Mouse (Mus musculus): ENCODE results near the gene Gm42421. TPM values are rescaled to one million over a fixed set of nuclear protein-coding genes. Genes with fewer than 3 reads are reported as not detected.
A peak's percentile ranks its signal among the peaks of the same experiment; 100 is the strongest.

Gene Gm42421
- 0.28 TPM in 1 of 2 replicates, not detected in the other for polyA plus RNA-seq (2015; fragmentation: Nextera tagmentation; extraction: Ambion mirVana)

- no peak within 1 kb of the TSS for H3K4me3 ChIP-seq (ENCODE audit: low read depth, low read length)
- no peaks in the 10 kb centered on the region for H3K4me1 ChIP-seq (replicated peaks; ENCODE audit: control insufficient read depth, insufficient read depth)
- no peak within 1 kb of the TSS for H3K4me2 ChIP-seq (replicated peaks; ENCODE audit: low read depth)
- no peaks in the 10 kb centered on the region for H3K27me3 ChIP-seq (ENCODE audit: control insufficient read depth, insufficient read depth, low read length)
- ATAC-seq (ENCODE audit: low FRiP score, low TSS enrichment) (no peak), DNase-seq (ENCODE audit: low spot score) (no peak)
- H3K36me3 ChIP-seq (ENCODE audit: control insufficient read depth, insufficient read depth, low read length): peaks cover 8% of the 10 kb centered on the region
- WGBS: 87% methylated on average over 8 of the region's 8 CpGs
- no peak within 1 kb of the TSS for H3K9ac ChIP-seq (ENCODE audit: low read length)
- TF ChIP-seq EP300 (optimal IDR thresholded peaks at IDR 0.05) (no peak), CTCF (IDR thresholded peaks at IDR 0.05; ENCODE audit: low read depth) (no peak)
- no peak within 1 kb of the TSS for H3K27ac ChIP-seq (replicated peaks)
- H3K9me3 ChIP-seq (ENCODE audit: control insufficient read depth, low read length): no peaks in the 10 kb centered on the region
Measured at GRCm38 (mm10) chr5:143927875-143928274, at the start of gene Gm42421. TSS of gene Gm42421 (plus strand) at chr5:143928175.

DNA sequence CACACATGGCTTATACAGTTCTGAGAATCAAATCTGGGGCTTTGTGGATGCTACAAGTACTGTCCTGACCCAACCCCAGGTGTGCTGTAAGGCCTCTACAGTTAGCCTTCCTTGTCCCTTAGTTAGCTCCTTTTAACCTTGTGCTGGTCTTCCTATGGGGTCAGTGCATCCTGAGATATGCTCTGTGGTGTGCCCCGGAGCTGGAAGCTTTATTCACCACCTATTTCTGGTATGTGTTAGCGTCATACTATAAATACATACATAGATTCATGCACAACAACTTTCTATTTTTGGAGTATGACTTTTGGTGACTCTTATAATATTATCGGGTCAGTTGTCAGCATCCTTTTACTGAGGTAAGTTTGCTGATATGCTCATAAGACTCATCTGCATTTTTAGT lies 42.7 kb upstream of the Gm42421 start:
- Histone ChIP-seq H3K36me3 (ENCODE audit: control insufficient read depth, insufficient read depth, low read length) (peaks cover 29% of the 10 kb centered on the region), H3K4me2 (replicated peaks; ENCODE audit: low read depth) (no peak overlapping the region), H3K4me1 (replicated peaks; ENCODE audit: control insufficient read depth, insufficient read depth) (no peaks in the 10 kb centered on the region), H3K27ac (replicated peaks) (no peak overlapping the region), H3K9me3 (ENCODE audit: control insufficient read depth, low read length) (no peaks in the 10 kb centered on the region), H3K9ac (ENCODE audit: low read length) (no peak overlapping the region), H3K4me3 (ENCODE audit: low read depth, low read length) (no peak overlapping the region), H3K27me3 (ENCODE audit: control insufficient read depth, insufficient read depth, low read length) (no peaks in the 10 kb centered on the region)
- no peak for ATAC-seq (ENCODE audit: low FRiP score, low TSS enrichment)
- no peak for DNase-seq (ENCODE audit: low spot score)
- TF ChIP-seq EP300 (optimal IDR thresholded peaks at IDR 0.05): no peak
- no peak for TF ChIP-seq CTCF (IDR thresholded peaks at IDR 0.05; ENCODE audit: low read depth)
- WGBS: 94% methylated on average over 3 of the region's 3 CpGs

DNA sequence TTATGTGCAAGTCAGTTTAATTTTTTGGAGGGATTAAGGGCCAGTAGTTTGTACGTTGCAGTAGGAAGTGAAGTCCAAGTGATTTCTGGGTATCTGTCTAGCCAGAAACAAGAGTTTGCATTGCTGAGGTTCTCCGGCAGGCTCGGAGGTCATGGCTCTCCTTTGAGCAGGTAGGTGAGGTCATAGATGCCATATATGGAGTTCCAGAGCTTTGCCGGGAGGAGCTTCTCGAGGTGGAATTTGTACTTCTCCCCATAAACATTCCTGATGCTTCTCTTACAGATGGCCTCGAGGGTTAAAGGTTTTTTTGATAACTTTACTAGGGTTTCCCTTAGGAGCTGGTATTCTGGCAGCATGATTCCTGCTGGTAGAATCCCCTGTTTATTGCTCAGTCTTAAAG lies 37.2 kb upstream of the Gm42421 start:
- H3K27me3 ChIP-seq (ENCODE audit: control insufficient read depth, insufficient read depth, low read length): no peaks in the 10 kb centered on the region
- no peak for ATAC-seq (ENCODE audit: low FRiP score, low TSS enrichment)
- no peak overlapping the region for H3K27ac ChIP-seq (replicated peaks)
- no peaks in the 10 kb centered on the region for H3K4me1 ChIP-seq (replicated peaks; ENCODE audit: control insufficient read depth, insufficient read depth)
- no peak overlapping the region for H3K4me2 ChIP-seq (replicated peaks; ENCODE audit: low read depth)
- TF ChIP-seq EP300 (optimal IDR thresholded peaks at IDR 0.05): no peak
- no peak for TF ChIP-seq CTCF (IDR thresholded peaks at IDR 0.05; ENCODE audit: low read depth)
- 68% methylated on average over 6 of the region's 6 CpGs for WGBS
- H3K4me3 ChIP-seq (ENCODE audit: low read depth, low read length): no peak overlapping the region
- H3K9ac ChIP-seq (ENCODE audit: low read length): no peak overlapping the region
- H3K36me3 ChIP-seq (ENCODE audit: control insufficient read depth, insufficient read depth, low read length): peaks cover 11% of the 10 kb centered on the region
- DNase-seq (ENCODE audit: low spot score): no peak
- no peaks in the 10 kb centered on the region for H3K9me3 ChIP-seq (ENCODE audit: control insufficient read depth, low read length)

DNA sequence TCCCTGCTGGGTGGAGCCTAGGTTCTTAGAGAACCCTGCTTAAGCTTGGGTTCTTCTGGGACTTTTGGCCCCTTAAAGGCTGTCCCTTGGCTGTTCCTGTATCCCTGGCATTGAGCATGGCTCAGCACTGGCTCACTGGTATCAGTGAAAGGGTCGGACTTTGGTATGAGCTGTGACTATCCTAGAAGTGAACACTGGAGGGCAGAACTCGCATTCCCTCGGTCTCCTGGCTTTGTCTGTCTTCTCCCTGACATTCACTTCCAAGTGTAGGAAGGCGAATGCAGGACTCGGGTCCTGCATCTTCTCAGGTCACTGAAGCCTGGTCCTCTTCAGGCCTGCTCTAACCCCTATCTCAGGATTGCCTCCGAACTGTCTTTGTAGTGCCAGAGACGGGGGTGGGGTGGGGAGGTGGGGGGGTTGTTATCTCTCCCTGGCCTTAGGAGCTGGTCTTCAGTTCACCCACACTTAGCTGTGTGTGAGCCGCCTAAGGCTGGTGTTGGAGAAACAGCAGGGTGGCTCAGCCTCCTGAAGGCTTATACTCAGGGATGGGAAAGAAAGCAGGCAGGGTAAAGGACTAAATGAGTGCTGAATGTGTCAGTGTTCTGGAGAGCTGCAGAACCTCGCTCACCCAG lies 35.6 kb upstream of the Gm42421 start:
- 74% methylated on average over 9 of the region's 9 CpGs for WGBS
- TF ChIP-seq EP300 (optimal IDR thresholded peaks at IDR 0.05): no peak
- peak; percentile 44 for TF ChIP-seq CTCF (IDR thresholded peaks at IDR 0.05; ENCODE audit: low read depth)

GRCm38 (mm10) chr5:143893396-143893795 lies 34.6 kb upstream of the Gm42421 start:
- Histone ChIP-seq H3K27ac (replicated peaks) (no peak overlapping the region), H3K4me2 (replicated peaks; ENCODE audit: low read depth) (no peak overlapping the region), H3K9me3 (ENCODE audit: control insufficient read depth, low read length) (no peaks in the 10 kb centered on the region), H3K27me3 (ENCODE audit: control insufficient read depth, insufficient read depth, low read length) (no peaks in the 10 kb centered on the region), H3K9ac (ENCODE audit: low read length) (no peak overlapping the region), H3K4me3 (ENCODE audit: low read depth, low read length) (no peak overlapping the region), H3K4me1 (replicated peaks; ENCODE audit: control insufficient read depth, insufficient read depth) (no peaks in the 10 kb centered on the region), H3K36me3 (ENCODE audit: control insufficient read depth, insufficient read depth, low read length) (peaks cover 19% of the 10 kb centered on the region)
- ATAC-seq (ENCODE audit: low FRiP score, low TSS enrichment): no peak
- 63% methylated on average over 5 of the region's 5 CpGs for WGBS
- TF ChIP-seq EP300 (optimal IDR thresholded peaks at IDR 0.05): no peak
- TF ChIP-seq CTCF (IDR thresholded peaks at IDR 0.05; ENCODE audit: low read depth): no peak
- DNase-seq (ENCODE audit: low spot score): no peak

More for the DNA sequence above, 35.6 kb upstream of the Gm42421 start:
- H3K4me3 ChIP-seq (ENCODE audit: low read depth, low read length): no peak overlapping the region
- H3K9ac ChIP-seq (ENCODE audit: low read length): no peak overlapping the region
- peaks cover 12% of the 10 kb centered on the region for H3K36me3 ChIP-seq (ENCODE audit: control insufficient read depth, insufficient read depth, low read length)
- H3K27ac ChIP-seq (replicated peaks): no peak overlapping the region
- no peaks in the 10 kb centered on the region for H3K27me3 ChIP-seq (ENCODE audit: control insufficient read depth, insufficient read depth, low read length)
- DNase-seq (ENCODE audit: low spot score) (no peak), ATAC-seq (ENCODE audit: low FRiP score, low TSS enrichment) (no peak)
- H3K9me3 ChIP-seq (ENCODE audit: control insufficient read depth, low read length): no peaks in the 10 kb centered on the region
- no peak overlapping the region for H3K4me2 ChIP-seq (replicated peaks; ENCODE audit: low read depth)
- H3K4me1 ChIP-seq (replicated peaks; ENCODE audit: control insufficient read depth, insufficient read depth): no peaks in the 10 kb centered on the region

GRCm38 (mm10) chr5:143897635-143898330 lies 30.2 kb upstream of the Gm42421 start, which contains the start of gene Ankrd61:
TSS of gene Ankrd61 (minus strand) at chr5:143897685.
- Histone ChIP-seq H3K27ac (replicated peaks) (no peak within 1 kb of the TSS), H3K4me3 (ENCODE audit: low read depth, low read length) (no peak within 1 kb of the TSS), H3K9ac (ENCODE audit: low read length) (no peak within 1 kb of the TSS), H3K36me3 (ENCODE audit: control insufficient read depth, insufficient read depth, low read length) (peaks cover 25% of the 10 kb centered on the region), H3K27me3 (ENCODE audit: control insufficient read depth, insufficient read depth, low read length) (no peaks in the 10 kb centered on the region), H3K4me1 (replicated peaks; ENCODE audit: control insufficient read depth, insufficient read depth) (no peaks in the 10 kb centered on the region), H3K9me3 (ENCODE audit: control insufficient read depth, low read length) (no peaks in the 10 kb centered on the region), H3K4me2 (replicated peaks; ENCODE audit: low read depth) (no peak within 1 kb of the TSS)
- DNase-seq (ENCODE audit: low spot score) (no peak), ATAC-seq (ENCODE audit: low FRiP score, low TSS enrichment) (no peak)
- WGBS: 80% methylated on average over 14 of the region's 14 CpGs
- TF ChIP-seq CTCF (IDR thresholded peaks at IDR 0.05; ENCODE audit: low read depth) (no peak), EP300 (optimal IDR thresholded peaks at IDR 0.05) (no peak)

Data from stomach, postnatal 0 days (tissue).